Mouse (Mus musculus) stomach, embryonic 16.5 days (tissue): Measurements from ENCODE around the gene Pde8a. TPM values are rescaled to one million over a fixed set of nuclear protein-coding genes. Genes with fewer than 3 reads are reported as not detected.

Source experiments
- ATAC-seq: fragments of 200-750 bp; cut with Nextera tagmentation; 2 replicates; pipeline ENCODE4 v1.8.0; 2017; ENCODE audit warnings: moderate number of reproducible peaks, moderate TSS enrichment; ENCODE audit not compliant: insufficient read depth, low FRiP score
- H3K27ac ChIP-seq: fragments of 300-500 bp; sonication (generic); 2 replicates; pipeline ENCODE4 v1.5.1; 2014; ENCODE audit warnings: low read length
- H3K27me3 ChIP-seq: fragments of 300-500 bp; sonication (generic); 2 replicates; pipeline ENCODE4 v1.6.1; 2014; ENCODE audit warnings: low read length, control low read depth, mixed read lengths; ENCODE audit not compliant: control insufficient read depth, insufficient read depth
- H3K36me3 ChIP-seq: fragments of 300-500 bp; sonication (generic); 2 replicates; pipeline ENCODE4 v1.6.1; 2014; ENCODE audit warnings: low read length; ENCODE audit not compliant: control insufficient read depth, insufficient read depth
- H3K4me1 ChIP-seq: fragments of 300-500 bp; sonication (generic); 2 replicates; pipeline ENCODE4 v1.6.1; 2014; ENCODE audit warnings: low read length, control low read depth, mixed read lengths; ENCODE audit not compliant: control insufficient read depth, insufficient read depth
- H3K4me2 ChIP-seq: fragments of 300-500 bp; sonication (generic); 2 replicates; pipeline ENCODE4 v1.6.1; 2014; ENCODE audit warnings: low read depth, low read length, mixed read lengths
- H3K4me3 ChIP-seq: fragments of 300-500 bp; sonication (generic); replicated peaks from 2 replicates; pipeline ENCODE4 v1.5.1; 2014; ENCODE audit warnings: mild to moderate bottlenecking, low read length
- H3K9ac ChIP-seq: fragments of 300-500 bp; sonication (generic); 2 replicates; pipeline ENCODE4 v1.6.1; 2014; ENCODE audit warnings: low read length
- H3K9me3 ChIP-seq: fragments of 300-500 bp; sonication (generic); replicated peaks from 2 replicates; pipeline ENCODE4 v1.6.1; 2016; ENCODE audit warnings: low read length, control low read depth; ENCODE audit not compliant: control insufficient read depth
- WGBS: fragments of 180-500 bp; shearing (Covaris S2); extraction: QIAGEN DNeasy Blood & Tissue Kit; methylation state at CpG from one replicate; pipeline ENCODE4 v1.1.7; 2014; 5-methylcytosine and 5-hydroxymethylcytosine counted together
- polyA plus RNA-seq: library from polyadenylated mRNA; unstranded; fragments of >200 nt; fragmentation: Nextera tagmentation; extraction: Ambion mirVana; gene quantifications from 2 replicates; pipeline ENCODE4 v1.2.1, GENCODE M21; 2015

Gene Pde8a
- polyA plus RNA-seq, 1 experiment from 2014 or later = 3.0 TPM

- H3K9me3 ChIP-seq = no peaks in the 10 kb centered on the region; the same call in 1 of the 2 replicates
- H3K4me3 ChIP-seq = no peak overlapping the region
- no peak overlapping the region for H3K9ac ChIP-seq
- WGBS = 82% methylated on average over 1 of the region's 1 CpGs
- no peak overlapping the region for H3K27ac ChIP-seq
- H3K4me2 ChIP-seq = no peak overlapping the region
- no peaks in the 10 kb centered on the region for H3K36me3 ChIP-seq
- ATAC-seq = no peak
- H3K4me1 ChIP-seq = no peaks in the 10 kb centered on the region
- H3K27me3 ChIP-seq = no peaks in the 10 kb centered on the region
Observed at GRCm38 (mm10) chr7:81311130-81311529, 97.7 kb downstream of the Pde8a start.

- no peak for ATAC-seq
- Histone ChIP-seq H3K9ac (no peak overlapping the region), H3K27me3 (no peaks in the 10 kb centered on the region), H3K4me3 (no peak overlapping the region), H3K27ac (no peak overlapping the region), H3K36me3 (no peaks in the 10 kb centered on the region), H3K9me3 (no peaks in the 10 kb centered on the region; the same call in 1 of the 2 replicates), H3K4me1 (no peaks in the 10 kb centered on the region), H3K4me2 (no peak overlapping the region)
Observed at GRCm38 (mm10) chr7:81311581-81311980, 98.2 kb downstream of the Pde8a start.

GRCm38 (mm10) chr7:81315583-81315982 lies 102.2 kb downstream of the Pde8a start:
- Histone ChIP-seq H3K4me3 (no peak overlapping the region), H3K27me3 (no peaks in the 10 kb centered on the region), H3K4me2 (no peak overlapping the region), H3K9ac (no peak overlapping the region), H3K36me3 (no peaks in the 10 kb centered on the region), H3K4me1 (no peaks in the 10 kb centered on the region), H3K27ac (no peak overlapping the region), H3K9me3 (no peaks in the 10 kb centered on the region; the same call in 1 of the 2 replicates)
- no peak for ATAC-seq
- WGBS = 60% methylated on average over 8 of the region's 8 CpGs

- no peak overlapping the region for H3K9ac ChIP-seq
- H3K4me2 ChIP-seq = no peak overlapping the region
- no peaks in the 10 kb centered on the region for H3K9me3 ChIP-seq
- H3K27me3 ChIP-seq = no peaks in the 10 kb centered on the region
- no peaks in the 10 kb centered on the region for H3K36me3 ChIP-seq
- 72% methylated on average over 6 of the region's 6 CpGs for WGBS
- no peak for ATAC-seq
- no peak overlapping the region for H3K4me3 ChIP-seq
- H3K4me1 ChIP-seq = no peaks in the 10 kb centered on the region
- no peak overlapping the region for H3K27ac ChIP-seq
Observed at GRCm38 (mm10) chr7:81319749-81320148, 106.4 kb downstream of the Pde8a start.

GRCm38 (mm10) chr7:81321776-81322175 lies 108.4 kb downstream of the Pde8a start:
- Histone ChIP-seq H3K4me3 (no peak overlapping the region), H3K4me2 (no peak overlapping the region), H3K9ac (no peak overlapping the region), H3K27ac (no peak overlapping the region), H3K36me3 (no peaks in the 10 kb centered on the region), H3K4me1 (no peaks in the 10 kb centered on the region), H3K9me3 (no peaks in the 10 kb centered on the region), H3K27me3 (no peaks in the 10 kb centered on the region)
- ATAC-seq = no peak
- 72% methylated on average over 5 of the region's 5 CpGs for WGBS

GRCm38 (mm10) chr7:81326043-81326442 lies 112.6 kb downstream of the Pde8a start:
- no peak for ATAC-seq
- H3K4me3 ChIP-seq = no peak overlapping the region
- H3K4me1 ChIP-seq = no peaks in the 10 kb centered on the region
- H3K9ac ChIP-seq = no peak overlapping the region
- no peak overlapping the region for H3K4me2 ChIP-seq
- H3K9me3 ChIP-seq = no peaks in the 10 kb centered on the region
- H3K27me3 ChIP-seq = no peaks in the 10 kb centered on the region
- H3K36me3 ChIP-seq = no peaks in the 10 kb centered on the region
- H3K27ac ChIP-seq = no peak overlapping the region
- WGBS = 67% methylated on average over 12 of the region's 12 CpGs

GRCm38 (mm10) chr7:81326859-81327258 lies 113.5 kb downstream of the Pde8a start:
- no peaks in the 10 kb centered on the region for H3K4me1 ChIP-seq
- no peak overlapping the region for H3K9ac ChIP-seq
- no peak overlapping the region for H3K4me2 ChIP-seq
- no peak overlapping the region for H3K27ac ChIP-seq
- 71% methylated on average over 6 of the region's 6 CpGs for WGBS
- no peaks in the 10 kb centered on the region for H3K9me3 ChIP-seq
- H3K27me3 ChIP-seq = no peaks in the 10 kb centered on the region
- no peak overlapping the region for H3K4me3 ChIP-seq
- ATAC-seq = no peak
- H3K36me3 ChIP-seq = no peaks in the 10 kb centered on the region

- WGBS = 75% methylated on average over 10 of the region's 10 CpGs
- H3K27me3 ChIP-seq = no peaks in the 10 kb centered on the region
- no peaks in the 10 kb centered on the region for H3K36me3 ChIP-seq
- H3K27ac ChIP-seq = no peak overlapping the region
- ATAC-seq = no peak
- no peak overlapping the region for H3K4me3 ChIP-seq
- no peaks in the 10 kb centered on the region for H3K9me3 ChIP-seq
- H3K4me1 ChIP-seq = no peaks in the 10 kb centered on the region
- no peak overlapping the region for H3K4me2 ChIP-seq
- no peak overlapping the region for H3K9ac ChIP-seq
Observed at GRCm38 (mm10) chr7:81327661-81328060, 114.3 kb downstream of the Pde8a start.

GRCm38 (mm10) chr7:81330767-81331166 lies 117.4 kb downstream of the Pde8a start:
- Histone ChIP-seq H3K4me2 (no peak overlapping the region), H3K4me1 (no peaks in the 10 kb centered on the region), H3K4me3 (no peak overlapping the region), H3K9me3 (no peaks in the 10 kb centered on the region), H3K27ac (no peak overlapping the region), H3K9ac (no peak overlapping the region), H3K36me3 (0 out of 2 replicates have a peak, but pooled peaks cover 3% of the 10 kb centered on the region), H3K27me3 (no peaks in the 10 kb centered on the region)
- no peak for ATAC-seq
- 35% methylated on average over 3 of the region's 3 CpGs for WGBS

GRCm38 (mm10) chr7:81331851-81332250 lies 118.5 kb downstream of the Pde8a start:
- Histone ChIP-seq H3K4me3 (no peak overlapping the region), H3K4me1 (no peaks in the 10 kb centered on the region), H3K36me3 (0 out of 2 replicates have a peak, but pooled peaks cover 3% of the 10 kb centered on the region), H3K27ac (no peak overlapping the region), H3K27me3 (no peaks in the 10 kb centered on the region), H3K4me2 (no peak overlapping the region), H3K9ac (no peak overlapping the region), H3K9me3 (no peaks in the 10 kb centered on the region)
- ATAC-seq = no peak
- 85% methylated on average over 7 of the region's 7 CpGs for WGBS
